Mouse (Mus musculus) forebrain, embryonic 10.5 days (tissue): Measurements from ENCODE around the gene Sipa1l3. TPM values are rescaled to one million over a fixed set of nuclear protein-coding genes. Genes with fewer than 3 reads are reported as not detected.

Source experiments
- DNase-seq: peaks from one replicate; pipeline ENCODE4 v3.0.0-alpha.2; 2017; ENCODE audit warnings: low spot score; ENCODE audit errors: extremely low spot score
- H3K27ac ChIP-seq: fragments of 300-500 bp; sonication (generic); 2 replicates; pipeline ENCODE4 v1.5.1; 2016; ENCODE audit warnings: mild to moderate bottlenecking
- H3K27me3 ChIP-seq: fragments of 300-500 bp; sonication (generic); 2 replicates; pipeline ENCODE4 v1.6.1; 2016; ENCODE audit warnings: mild to moderate bottlenecking; ENCODE audit not compliant: poor library complexity, severe bottlenecking
- H3K36me3 ChIP-seq: fragments of 300-500 bp; sonication (generic); replicated peaks from 2 replicates; pipeline ENCODE4 v1.6.1; 2016; ENCODE audit warnings: mild to moderate bottlenecking, moderate library complexity
- H3K4me1 ChIP-seq: fragments of 300-500 bp; sonication (generic); 2 replicates; pipeline ENCODE4 v1.6.1; 2016
- H3K4me3 ChIP-seq: fragments of 300-500 bp; sonication (generic); 2 replicates; pipeline ENCODE4 v1.5.1; 2016; ENCODE audit warnings: mild to moderate bottlenecking, moderate library complexity
- H3K9me3 ChIP-seq: fragments of 300-500 bp; sonication (generic); 2 replicates; pipeline ENCODE4 v1.6.1; 2016; ENCODE audit warnings: mild to moderate bottlenecking, moderate library complexity
- WGBS: fragments of 180-500 bp; shearing (Covaris S2); methylation state at CpG from one replicate; pipeline ENCODE4 v1.1.7; 2016; 5-methylcytosine and 5-hydroxymethylcytosine counted together
- polyA plus RNA-seq: library from polyadenylated mRNA; unstranded; fragments of >200 nt; fragmentation: Nextera tagmentation; extraction: Ambion mirVana; gene quantifications from 2 replicates; pipeline ENCODE4 v1.2.1, GENCODE M21; 2016

Gene Sipa1l3
- polyA plus RNA-seq, 1 experiment from 2014 or later = 12.4 TPM

GRCm38 (mm10) chr7:29521841-29522575, 3.6 kb upstream of the Sipa1l3 start:
- H3K4me1 ChIP-seq = peaks cover 17% of the 10 kb centered on the region
- peaks cover 5% of the 10 kb centered on the region; the same call in 1 of the 2 replicates for H3K27me3 ChIP-seq
- H3K36me3 ChIP-seq = no peaks in the 10 kb centered on the region
- H3K27ac ChIP-seq = no peak overlapping the region
- H3K4me3 ChIP-seq = no peak overlapping the region
- peak; percentile 70 for DNase-seq
- WGBS = 57% methylated on average over 5 of the region's 5 CpGs
- no peaks in the 10 kb centered on the region for H3K9me3 ChIP-seq

GRCm38 (mm10) chr7:29521365-29521764, 2.9 kb upstream of the Sipa1l3 start:
- H3K4me3 ChIP-seq = no peak overlapping the region
- H3K27me3 ChIP-seq = peaks cover 5% of the 10 kb centered on the region; the same call in 1 of the 2 replicates
- 73% methylated on average over 5 of the region's 5 CpGs for WGBS
- no peaks in the 10 kb centered on the region for H3K9me3 ChIP-seq
- H3K36me3 ChIP-seq = no peaks in the 10 kb centered on the region
- DNase-seq = no peak
- H3K27ac ChIP-seq = no peak overlapping the region
- H3K4me1 ChIP-seq = peaks cover 23% of the 10 kb centered on the region

GRCm38 (mm10) chr7:29520794-29521193, 2.4 kb upstream of the Sipa1l3 start:
- no peak for DNase-seq
- no peak overlapping the region for H3K27ac ChIP-seq
- H3K27me3 ChIP-seq = peaks cover 5% of the 10 kb centered on the region; the same call in 1 of the 2 replicates
- H3K9me3 ChIP-seq = no peaks in the 10 kb centered on the region
- 84% methylated on average over 2 of the region's 2 CpGs for WGBS
- H3K4me3 ChIP-seq = no peak overlapping the region
- H3K36me3 ChIP-seq = no peaks in the 10 kb centered on the region
- peaks cover 27% of the 10 kb centered on the region for H3K4me1 ChIP-seq

- H3K36me3 ChIP-seq = no peaks in the 10 kb centered on the region
- peak overlapping the region; percentile 89 for H3K27ac ChIP-seq
- no peaks in the 10 kb centered on the region for H3K9me3 ChIP-seq
Observed at GRCm38 (mm10) chr7:29519211-29519550, 740 bp upstream of the Sipa1l3 start.

GRCm38 (mm10) chr7:29518054-29518420, 404 bp downstream of the Sipa1l3 start:
- WGBS = 1% methylated on average over 28 of the region's 28 CpGs
- Histone ChIP-seq H3K27ac (peak overlapping the region; percentile 89), H3K36me3 (no peaks in the 10 kb centered on the region), H3K4me1 (peaks cover 45% of the 10 kb centered on the region), H3K9me3 (no peaks in the 10 kb centered on the region), H3K27me3 (peaks cover 5% of the 10 kb centered on the region; the same call in 1 of the 2 replicates), H3K4me3 (peak overlapping the region; percentile 90)
- no peak for DNase-seq

More at GRCm38 (mm10) chr7:29519211-29519550, 740 bp upstream of the Sipa1l3 start:
- WGBS = under 1% methylated on average over 19 of the region's 19 CpGs
- H3K4me1 ChIP-seq = peaks cover 35% of the 10 kb centered on the region
- peak overlapping the region; percentile 90 for H3K4me3 ChIP-seq
- DNase-seq = no peak
- H3K27me3 ChIP-seq = peaks cover 5% of the 10 kb centered on the region; the same call in 1 of the 2 replicates

- no peak overlapping the region for H3K27ac ChIP-seq
- peaks cover 51% of the 10 kb centered on the region for H3K4me1 ChIP-seq
- H3K9me3 ChIP-seq = no peaks in the 10 kb centered on the region
- no peak for DNase-seq
- H3K27me3 ChIP-seq = peaks cover 5% of the 10 kb centered on the region; the same call in 1 of the 2 replicates
- H3K36me3 ChIP-seq = no peaks in the 10 kb centered on the region
- WGBS = 73% methylated on average over 5 of the region's 5 CpGs
- H3K4me3 ChIP-seq = peak overlapping the region; percentile 90
Observed at GRCm38 (mm10) chr7:29517178-29517577, 1.3 kb downstream of the Sipa1l3 start.

GRCm38 (mm10) chr7:29515652-29516051, 2.8 kb downstream of the Sipa1l3 start:
- Histone ChIP-seq H3K4me3 (no peak overlapping the region), H3K27me3 (peaks cover 5% of the 10 kb centered on the region; the same call in 1 of the 2 replicates), H3K36me3 (no peaks in the 10 kb centered on the region), H3K9me3 (no peaks in the 10 kb centered on the region), H3K27ac (no peak overlapping the region), H3K4me1 (peaks cover 67% of the 10 kb centered on the region)
- no peak for DNase-seq
- WGBS = 92% methylated on average over 3 of the region's 3 CpGs

- 63% methylated on average over 4 of the region's 4 CpGs for WGBS
- no peak overlapping the region for H3K27ac ChIP-seq
- H3K36me3 ChIP-seq = no peaks in the 10 kb centered on the region
- no peaks in the 10 kb centered on the region for H3K27me3 ChIP-seq
- no peaks in the 10 kb centered on the region for H3K9me3 ChIP-seq
- DNase-seq = no peak
- H3K4me1 ChIP-seq = peaks cover 78% of the 10 kb centered on the region
- H3K4me3 ChIP-seq = no peak overlapping the region
Observed at GRCm38 (mm10) chr7:29512729-29513128, 5.7 kb downstream of the Sipa1l3 start.

- Histone ChIP-seq H3K27me3 (no peaks in the 10 kb centered on the region), H3K4me3 (no peak overlapping the region), H3K4me1 (peaks cover 76% of the 10 kb centered on the region), H3K9me3 (no peaks in the 10 kb centered on the region), H3K27ac (peak overlapping the region; percentile 70), H3K36me3 (no peaks in the 10 kb centered on the region)
- 68% methylated on average over 9 of the region's 9 CpGs for whole genome bisulfite sequencing
- DNase-seq = no peak
Observed at GRCm38 (mm10) chr7:29511598-29512275, 6.7 kb downstream of the Sipa1l3 start.

GRCm38 (mm10) chr7:29508522-29508921, 9.9 kb downstream of the Sipa1l3 start:
- Histone ChIP-seq H3K4me1 (peaks cover 85% of the 10 kb centered on the region), H3K4me3 (no peak overlapping the region), H3K36me3 (no peaks in the 10 kb centered on the region), H3K27ac (no peak overlapping the region), H3K27me3 (no peaks in the 10 kb centered on the region), H3K9me3 (no peaks in the 10 kb centered on the region)
- DNase-seq = no peak
- WGBS = 84% methylated on average over 7 of the region's 7 CpGs

GRCm38 (mm10) chr7:29505337-29506318, 12.8 kb downstream of the Sipa1l3 start:
- H3K27me3 ChIP-seq = no peaks in the 10 kb centered on the region
- H3K27ac ChIP-seq = peak overlapping the region; percentile 66
- H3K9me3 ChIP-seq = no peaks in the 10 kb centered on the region
- WGBS = 26% methylated on average over 18 of the region's 18 CpGs
- DNase-seq = no peak
- peak overlapping the region; percentile 10 for H3K4me3 ChIP-seq
- peaks cover 62% of the 10 kb centered on the region for H3K4me1 ChIP-seq
- H3K36me3 ChIP-seq = peaks cover 5% of the 10 kb centered on the region; the same call in 1 of the 2 replicates

- Histone ChIP-seq H3K27me3 (no peaks in the 10 kb centered on the region), H3K36me3 (peaks cover 5% of the 10 kb centered on the region; the same call in 1 of the 2 replicates), H3K4me3 (peak overlapping the region; percentile 10; the same call in 1 of the 2 replicates), H3K9me3 (no peaks in the 10 kb centered on the region), H3K4me1 (peaks cover 58% of the 10 kb centered on the region), H3K27ac (peak overlapping the region; percentile 66)
- 71% methylated on average over 7 of the region's 7 CpGs for WGBS
- DNase-seq = no peak
Observed at GRCm38 (mm10) chr7:29504683-29505290, 13.7 kb downstream of the Sipa1l3 start.
